Mouse (Mus musculus) Muller cell, postnatal 12 days (primary cell): ENCODE data around the gene Zkscan2.
A peak's percentile ranks its signal among the peaks of the same experiment; 100 is the strongest.

Experiments used
- DNase-seq: peaks from one replicate; pipeline ENCODE4 v3.0.0-alpha.2; 2015; ENCODE audit errors: inconsistent ontology term

Zkscan2 gene

GRCm38 (mm10) chr7:123442079-123442478, 58.2 kb downstream of the Zkscan2 start:
- DNase-seq = peak; percentile 34

GRCm38 (mm10) chr7:123431206-123431605, 69.0 kb downstream of the Zkscan2 start:
- no peak for DNase-seq

GRCm38 (mm10) chr7:123430411-123430705, 69.9 kb downstream of the Zkscan2 start:
- no peak for DNase-seq

GRCm38 (mm10) chr7:123429624-123430410, 70.4 kb downstream of the Zkscan2 start:
- no peak for DNase-seq
